Mouse (Mus musculus) forebrain, embryonic 11.5 days (tissue): Measurements from ENCODE around the gene Tppp3. TPM values are rescaled to one million over a fixed set of nuclear protein-coding genes. Genes with fewer than 3 reads are reported as not detected.

ENCODE experiments used
- ATAC-seq: fragments of 200-750 bp; cut with Nextera tagmentation; replicated peaks from 2 replicates; pipeline ENCODE4 v1.8.0; 2017; ENCODE audit warnings: moderate TSS enrichment; ENCODE audit not compliant: low FRiP score
- DNase-seq: peaks from one replicate; pipeline ENCODE4 v3.0.0-alpha.2; 2017; ENCODE audit warnings: low spot score
- H3K27ac ChIP-seq: fragments of 300-500 bp; sonication (generic); 2 replicates; pipeline ENCODE4 v1.5.1; 2014; ENCODE audit warnings: low read depth, low read length
- H3K27me3 ChIP-seq: fragments of 300-500 bp; sonication (generic); 2 replicates; pipeline ENCODE4 v1.6.1; 2014; ENCODE audit warnings: mild to moderate bottlenecking, low read length, mixed read lengths; ENCODE audit not compliant: control insufficient read depth, insufficient read depth
- H3K36me3 ChIP-seq: fragments of 300-500 bp; sonication (generic); 2 replicates; pipeline ENCODE4 v1.6.1; 2014; ENCODE audit warnings: mild to moderate bottlenecking, low read length, moderate library complexity, mixed read lengths; ENCODE audit not compliant: control insufficient read depth, insufficient read depth
- H3K4me1 ChIP-seq: fragments of 300-500 bp; sonication (generic); replicated peaks from 2 replicates; pipeline ENCODE4 v1.6.1; 2014; ENCODE audit warnings: low read length, mixed read lengths; ENCODE audit not compliant: control insufficient read depth, insufficient read depth
- H3K4me2 ChIP-seq: fragments of 300-500 bp; sonication (generic); 2 replicates; pipeline ENCODE4 v1.6.1; 2014; ENCODE audit warnings: low read depth, mild to moderate bottlenecking, low read length, moderate library complexity, mixed read lengths; ENCODE audit not compliant: severe bottlenecking
- H3K4me3 ChIP-seq: fragments of 300-500 bp; sonication (generic); 2 replicates; pipeline ENCODE4 v1.5.1; 2014; ENCODE audit warnings: low read depth, low read length
- H3K9ac ChIP-seq: fragments of 300-500 bp; sonication (generic); 2 replicates; pipeline ENCODE4 v1.6.1; 2014; ENCODE audit warnings: low read length
- H3K9me3 ChIP-seq: fragments of 300-500 bp; sonication (generic); 2 replicates; pipeline ENCODE4 v1.6.1; 2016; ENCODE audit warnings: low read length, mixed read lengths; ENCODE audit not compliant: control insufficient read depth
- WGBS: fragments of 180-500 bp; shearing (Covaris S2); extraction: QIAGEN DNeasy Blood & Tissue Kit; methylation state at CpG from one replicate; pipeline ENCODE4 v1.1.7; 2014; 5-methylcytosine and 5-hydroxymethylcytosine counted together
- polyA plus RNA-seq: library from polyadenylated mRNA; unstranded; fragments of >200 nt; fragmentation: Nextera tagmentation; extraction: Ambion mirVana; gene quantifications from 2 replicates; pipeline ENCODE4 v1.2.1, GENCODE M21; 2014

The Tppp3 gene
- polyA plus RNA-seq, 1 experiment from 2014 or later: 37.7 TPM

GRCm38 (mm10) chr8:105472983-105473382, 1.7 kb upstream of the Tppp3 start:
- H3K27ac ChIP-seq: no peak overlapping the region
- no peak overlapping the region; the same call in 1 of the 2 replicates for H3K9ac ChIP-seq
- no peak overlapping the region for H3K4me3 ChIP-seq
- 40% methylated on average over 9 of the region's 9 CpGs for WGBS
- DNase-seq (no peak), ATAC-seq (no peak)
- H3K27me3 ChIP-seq: peaks cover 18% of the 10 kb centered on the region
- H3K36me3 ChIP-seq: no peaks in the 10 kb centered on the region
- peaks cover 39% of the 10 kb centered on the region for H3K4me1 ChIP-seq
- no peak overlapping the region for H3K4me2 ChIP-seq
- no peaks in the 10 kb centered on the region for H3K9me3 ChIP-seq

GRCm38 (mm10) chr8:105472414-105472932, 1.1 kb upstream of the Tppp3 start:
- no peak overlapping the region for H3K27ac ChIP-seq
- H3K27me3 ChIP-seq: peaks cover 18% of the 10 kb centered on the region
- peaks cover 39% of the 10 kb centered on the region for H3K4me1 ChIP-seq
- H3K9me3 ChIP-seq: no peaks in the 10 kb centered on the region
- 10% methylated on average over 23 of the region's 23 CpGs for WGBS
- no peak for DNase-seq
- no peak overlapping the region for H3K4me2 ChIP-seq
- no peak overlapping the region for H3K4me3 ChIP-seq
- no peak overlapping the region; the same call in 1 of the 2 replicates for H3K9ac ChIP-seq
- H3K36me3 ChIP-seq: no peaks in the 10 kb centered on the region
- no peak for ATAC-seq

GRCm38 (mm10) chr8:105470681-105471313, 529 bp downstream of the Tppp3 start:
- Histone ChIP-seq H3K4me2 (peak overlapping the region; percentile 67), H3K4me1 (peaks cover 36% of the 10 kb centered on the region), H3K36me3 (no peaks in the 10 kb centered on the region), H3K27ac (no peak overlapping the region), H3K27me3 (peaks cover 18% of the 10 kb centered on the region), H3K9me3 (no peaks in the 10 kb centered on the region), H3K9ac (peak overlapping the region; percentile 48), H3K4me3 (peak overlapping the region; percentile 31)
- DNase-seq: no peak
- no peak; the same call in 1 of the 2 replicates for ATAC-seq
- 20% methylated on average over 11 of the region's 11 CpGs for WGBS

GRCm38 (mm10) chr8:105470262-105470661, 1.1 kb downstream of the Tppp3 start:
- Histone ChIP-seq H3K27me3 (peaks cover 18% of the 10 kb centered on the region), H3K27ac (no peak overlapping the region), H3K4me3 (no peak overlapping the region), H3K36me3 (no peaks in the 10 kb centered on the region), H3K4me2 (peak overlapping the region; percentile 67), H3K9ac (no peak overlapping the region; the same call in 1 of the 2 replicates), H3K4me1 (peaks cover 36% of the 10 kb centered on the region), H3K9me3 (no peaks in the 10 kb centered on the region)
- 77% methylated on average over 5 of the region's 5 CpGs for WGBS
- no peak for ATAC-seq
- no peak for DNase-seq

- peak overlapping the region; percentile 26; the same call in 1 of the 2 replicates for H3K4me2 ChIP-seq
- H3K27ac ChIP-seq: no peak overlapping the region
- DNase-seq (no peak), ATAC-seq (no peak)
- no peak overlapping the region for H3K4me3 ChIP-seq
- peaks cover 34% of the 10 kb centered on the region for H3K4me1 ChIP-seq
- no peaks in the 10 kb centered on the region for H3K9me3 ChIP-seq
- no peaks in the 10 kb centered on the region for H3K36me3 ChIP-seq
- no peak overlapping the region for H3K9ac ChIP-seq
- peaks cover 18% of the 10 kb centered on the region for H3K27me3 ChIP-seq
- WGBS: 92% methylated on average over 5 of the region's 5 CpGs
Measured at GRCm38 (mm10) chr8:105469816-105470215, 1.5 kb downstream of the Tppp3 start.

GRCm38 (mm10) chr8:105469041-105469695, 2.2 kb downstream of the Tppp3 start:
- ATAC-seq (peak; percentile 10), DNase-seq (peak; percentile 65)
- H3K9ac ChIP-seq: no peak overlapping the region
- no peaks in the 10 kb centered on the region for H3K36me3 ChIP-seq
- H3K4me1 ChIP-seq: peaks cover 27% of the 10 kb centered on the region
- H3K9me3 ChIP-seq: no peaks in the 10 kb centered on the region
- H3K4me3 ChIP-seq: no peak overlapping the region
- H3K27me3 ChIP-seq: peaks cover 18% of the 10 kb centered on the region
- WGBS: 33% methylated on average over 6 of the region's 6 CpGs
- H3K4me2 ChIP-seq: no peak overlapping the region
- H3K27ac ChIP-seq: no peak overlapping the region

- no peak overlapping the region for H3K9ac ChIP-seq
- peaks cover 10% of the 10 kb centered on the region for H3K27me3 ChIP-seq
- DNase-seq (no peak), ATAC-seq (no peak)
- peaks cover 27% of the 10 kb centered on the region for H3K4me1 ChIP-seq
- no peak overlapping the region for H3K27ac ChIP-seq
- no peaks in the 10 kb centered on the region for H3K36me3 ChIP-seq
- no peak overlapping the region for H3K4me2 ChIP-seq
- WGBS: 91% methylated on average over 27 of the region's 27 CpGs
- no peaks in the 10 kb centered on the region for H3K9me3 ChIP-seq
- H3K4me3 ChIP-seq: no peak overlapping the region
Measured at GRCm38 (mm10) chr8:105468002-105468720, 3.2 kb downstream of the Tppp3 start.

- Histone ChIP-seq H3K4me3 (no peak overlapping the region), H3K4me2 (no peak overlapping the region), H3K9me3 (no peaks in the 10 kb centered on the region), H3K9ac (no peak overlapping the region), H3K4me1 (peaks cover 26% of the 10 kb centered on the region), H3K27me3 (peaks cover 3% of the 10 kb centered on the region; the same call in 1 of the 2 replicates), H3K36me3 (no peaks in the 10 kb centered on the region), H3K27ac (no peak overlapping the region)
- DNase-seq: no peak
- ATAC-seq: no peak
- WGBS: 96% methylated on average over 10 of the region's 10 CpGs
Measured at GRCm38 (mm10) chr8:105467396-105467985, 3.8 kb downstream of the Tppp3 start.
